Mouse (Mus musculus) thymus, adult 2 months (tissue): ENCODE data around the gene Pigx.

Experiments used
- CTCF ChIP-seq: fragments of 200-500 bp; IDR thresholded peaks from 2 replicates; pipeline ENCODE4 v1.5.1; 2012; ENCODE audit warnings: mild to moderate bottlenecking, control low read depth, low read length, moderate library complexity, borderline replicate concordance; ENCODE audit not compliant: control insufficient read depth, poor library complexity, insufficient read depth; ENCODE audit errors: extremely low read depth
- POLR2A ChIP-seq: fragments of 200-500 bp; IDR thresholded peaks from 2 replicates; pipeline ENCODE4 v1.6.1; 2012; ENCODE audit warnings: mild to moderate bottlenecking, low read length, control low read depth, moderate library complexity; ENCODE audit not compliant: control insufficient read depth, poor library complexity, insufficient read depth; ENCODE audit errors: extremely low read depth

- TF ChIP-seq CTCF: no peak
- no peak for TF ChIP-seq POLR2A
Measured at GRCm38 (mm10) chr16:32087629-32088443, 11.7 kb downstream of the Pigx start.
